Mouse (Mus musculus) heart, postnatal 0 days (tissue): ENCODE results near the gene Aig1. TPM values are rescaled to one million over a fixed set of nuclear protein-coding genes. Genes with fewer than 3 reads are reported as not detected.

ENCODE experiments used
- ATAC-seq: fragments of 200-750 bp; cut with Nextera tagmentation; 2 replicates; pipeline ENCODE4 v1.8.0; 2017; ENCODE audit warnings: low read depth, moderate number of reproducible peaks, moderate library complexity; ENCODE audit not compliant: insufficient read depth
- DNase-seq: peaks from one replicate; pipeline ENCODE4 v3.0.0-alpha.2; 2016; ENCODE audit warnings: low spot score
- H3K27ac ChIP-seq: fragments of 300-500 bp; sonication (generic); 2 replicates; pipeline ENCODE4 v1.5.1; 2014; ENCODE audit warnings: low read depth, mild to moderate bottlenecking
- H3K27me3 ChIP-seq: fragments of 300-500 bp; sonication (generic); 2 replicates; pipeline ENCODE4 v1.6.1; 2014; ENCODE audit warnings: low read length, mixed read lengths; ENCODE audit not compliant: control insufficient read depth, insufficient read depth
- H3K36me3 ChIP-seq: fragments of 300-500 bp; sonication (generic); replicated peaks from 2 replicates; pipeline ENCODE4 v1.6.1; 2014; ENCODE audit warnings: low read length, mixed read lengths; ENCODE audit not compliant: control insufficient read depth, insufficient read depth
- H3K4me1 ChIP-seq: fragments of 300-500 bp; sonication (generic); 2 replicates; pipeline ENCODE4 v1.6.1; 2014; ENCODE audit warnings: antibody characterized with exemption; ENCODE audit not compliant: control insufficient read depth, insufficient read depth
- H3K4me2 ChIP-seq: fragments of 300-500 bp; sonication (generic); 2 replicates; pipeline ENCODE4 v1.6.1; 2014; ENCODE audit warnings: low read depth, mild to moderate bottlenecking, low read length, moderate library complexity
- H3K4me3 ChIP-seq: fragments of 300-500 bp; sonication (generic); 2 replicates; pipeline ENCODE4 v1.5.1; 2014; ENCODE audit warnings: low read depth, low read length
- H3K9ac ChIP-seq: fragments of 300-500 bp; sonication (generic); replicated peaks from 2 replicates; pipeline ENCODE4 v1.6.1; 2014; ENCODE audit warnings: low read depth, low read length, mixed read lengths
- H3K9me3 ChIP-seq: fragments of 300-500 bp; sonication (generic); replicated peaks from 2 replicates; pipeline ENCODE4 v1.6.1; 2016; ENCODE audit warnings: low read length; ENCODE audit not compliant: control insufficient read depth
- CTCF ChIP-seq: IDR thresholded peaks from 2 replicates; pipeline ENCODE4 v1.5.1; 2016; ENCODE audit warnings: antibody characterized with exemption, control low read depth, low read depth
- EP300 ChIP-seq: IDR thresholded peaks from 2 replicates; pipeline ENCODE4 v1.6.1; 2016; ENCODE audit warnings: antibody characterized with exemption, low read depth
- WGBS: fragments of 180-500 bp; shearing (Covaris S2); extraction: QIAGEN DNeasy Blood & Tissue Kit; methylation state at CpG from one replicate; pipeline ENCODE4 v1.1.7; 2014; 5-methylcytosine and 5-hydroxymethylcytosine counted together
- polyA plus RNA-seq: library from polyadenylated mRNA; unstranded; fragments of >200 nt; fragmentation: Nextera tagmentation; extraction: Ambion mirVana; gene quantifications from 2 replicates; pipeline ENCODE4 v1.2.1, GENCODE M21; 2015
- total RNA-seq: library from RNA; depleted of rRNA; stranded (reverse); fragments of >200 nt; gene quantifications from 2 replicates; pipeline ENCODE4 v1.2.3, GENCODE M21; 2014; ENCODE audit warnings: low replicate concordance

The Aig1 gene
- total and polyA plus RNA-seq, 2 experiments from 2014 or later, result 77.4 to 147 TPM

GRCm38 (mm10) chr10:13774910-13775309 lies 93.9 kb downstream of the Aig1 start:
- no peak overlapping the region for H3K4me2 ChIP-seq
- WGBS, result 85% methylated on average over 3 of the region's 3 CpGs
- H3K4me1 ChIP-seq, result peaks cover 15% of the 10 kb centered on the region; the same call in 1 of the 2 replicates
- H3K9ac ChIP-seq, result no peak overlapping the region
- no peaks in the 10 kb centered on the region for H3K36me3 ChIP-seq
- no peak overlapping the region for H3K4me3 ChIP-seq
- no peaks in the 10 kb centered on the region for H3K27me3 ChIP-seq
- no peak overlapping the region for H3K27ac ChIP-seq
- TF ChIP-seq CTCF (no peak), EP300 (no peak)
- no peak for ATAC-seq
- H3K9me3 ChIP-seq, result no peaks in the 10 kb centered on the region
- DNase-seq, result no peak

- TF ChIP-seq EP300, result no peak
- no peak for TF ChIP-seq CTCF
- no peak for ATAC-seq
- WGBS, result 37% methylated on average over 1 of the region's 1 CpGs
- no peaks in the 10 kb centered on the region for H3K9me3 ChIP-seq
- no peak overlapping the region for H3K4me3 ChIP-seq
- H3K4me1 ChIP-seq, result peaks cover 19% of the 10 kb centered on the region; the same call in 1 of the 2 replicates
- no peaks in the 10 kb centered on the region for H3K36me3 ChIP-seq
- DNase-seq, result no peak
- peak overlapping the region; percentile 43; the same call in 1 of the 2 replicates for H3K27ac ChIP-seq
- no peak overlapping the region for H3K4me2 ChIP-seq
- no peaks in the 10 kb centered on the region for H3K27me3 ChIP-seq
- H3K9ac ChIP-seq, result no peak overlapping the region
These were observed 98.1 kb downstream of the Aig1 start for GRCm38 (mm10) chr10:13770720-13771119.

- Histone ChIP-seq H3K9me3 (no peaks in the 10 kb centered on the region), H3K4me2 (peak overlapping the region; percentile 18; the same call in 1 of the 2 replicates), H3K9ac (no peak overlapping the region), H3K4me1 (peaks cover 19% of the 10 kb centered on the region; the same call in 1 of the 2 replicates), H3K4me3 (no peak overlapping the region), H3K36me3 (no peaks in the 10 kb centered on the region), H3K27me3 (no peaks in the 10 kb centered on the region), H3K27ac (peak overlapping the region; percentile 70)
- TF ChIP-seq CTCF, result no peak
- TF ChIP-seq EP300, result no peak
- ATAC-seq (peak; percentile 93), DNase-seq (peak; percentile 69)
- WGBS, result 36% methylated on average over 2 of the region's 2 CpGs
These were observed 99.0 kb downstream of the Aig1 start for GRCm38 (mm10) chr10:13769789-13770188.

- TF ChIP-seq EP300, result no peak
- TF ChIP-seq CTCF, result no peak
- Histone ChIP-seq H3K36me3 (no peaks in the 10 kb centered on the region), H3K9ac (no peak overlapping the region), H3K4me3 (no peak overlapping the region), H3K9me3 (no peaks in the 10 kb centered on the region), H3K27ac (no peak overlapping the region), H3K27me3 (no peaks in the 10 kb centered on the region), H3K4me1 (peaks cover 19% of the 10 kb centered on the region; the same call in 1 of the 2 replicates), H3K4me2 (no peak overlapping the region)
- DNase-seq (no peak), ATAC-seq (no peak)
These were observed 99.9 kb downstream of the Aig1 start for GRCm38 (mm10) chr10:13768866-13769265.

- Histone ChIP-seq H3K9ac (no peak overlapping the region), H3K36me3 (no peaks in the 10 kb centered on the region), H3K27ac (no peak overlapping the region), H3K4me2 (no peak overlapping the region), H3K4me1 (peaks cover 19% of the 10 kb centered on the region; the same call in 1 of the 2 replicates), H3K4me3 (no peak overlapping the region), H3K9me3 (no peaks in the 10 kb centered on the region), H3K27me3 (no peaks in the 10 kb centered on the region)
- ATAC-seq, result no peak
- DNase-seq, result no peak
- TF ChIP-seq EP300 (no peak), CTCF (no peak)
- WGBS, result 91% methylated on average over 6 of the region's 6 CpGs
These were observed 101.7 kb downstream of the Aig1 start for GRCm38 (mm10) chr10:13767076-13767475.

- no peaks in the 10 kb centered on the region for H3K9me3 ChIP-seq
- H3K27ac ChIP-seq, result no peak overlapping the region
- no peaks in the 10 kb centered on the region for H3K4me1 ChIP-seq
- no peak overlapping the region for H3K4me2 ChIP-seq
- ATAC-seq, result no peak
- no peak for TF ChIP-seq CTCF
- no peak for TF ChIP-seq EP300
- WGBS, result 49% methylated on average over 2 of the region's 2 CpGs
- H3K27me3 ChIP-seq, result no peaks in the 10 kb centered on the region
- no peak overlapping the region for H3K4me3 ChIP-seq
- peak; percentile 18 for DNase-seq
- H3K36me3 ChIP-seq, result no peaks in the 10 kb centered on the region
- H3K9ac ChIP-seq, result no peak overlapping the region
These were observed 105.6 kb downstream of the Aig1 start for GRCm38 (mm10) chr10:13763151-13763550.
